Mouse (Mus musculus): ENCODE results near the gene Tsg101. TPM values are rescaled to one million over a fixed set of nuclear protein-coding genes. Genes with fewer than 3 reads are reported as not detected.

The Tsg101 gene
- polyA plus RNA-seq, 1 experiment = 70.8 TPM

GRCm38 (mm10) chr7:46840787-46841525, 78.8 kb downstream of the Tsg101 start, which contains the start of gene Ldha:
TSS of gene Ldha (plus strand) at chr7:46841475.
- TF ChIP-seq MAX (IDR thresholded peaks at IDR 0.05) (no peak), USF1 (IDR thresholded peaks at IDR 0.05; ENCODE audit: low read depth) (no peak), MYOD1 (IDR thresholded peaks at IDR 0.05; ENCODE audit: control insufficient read depth, insufficient read length, low read depth) (no peak), CTCF (IDR thresholded peaks at IDR 0.05; ENCODE audit: control insufficient read depth, insufficient read depth, insufficient read length) (no peak), CEBPB (IDR thresholded peaks at IDR 0.05; ENCODE audit: low read depth) (no peak), FOSL1 (IDR thresholded peaks at IDR 0.05; ENCODE audit: insufficient read depth, low read length, poor library complexity, severe bottlenecking) (no peak), MYOG (IDR thresholded peaks at IDR 0.05; ENCODE audit: control insufficient read depth, extremely low read depth, insufficient read length) (no peak)
- Histone ChIP-seq H3K79me2 (ENCODE audit: control insufficient read depth, insufficient read depth) (peaks cover 9% of the 10 kb centered on the region), H3K4me3 (ENCODE audit: insufficient read depth, poor library complexity, severe bottlenecking) (no peak within 1 kb of the TSS), H3K27me3 (ENCODE audit: control insufficient read depth, insufficient read depth, insufficient read length) (no peaks in the 10 kb centered on the region), H3K79me3 (ENCODE audit: low read depth) (peaks cover 2% of the 10 kb centered on the region), H3ac (ENCODE audit: control insufficient read depth, insufficient read length, low read depth) (no peak within 1 kb of the TSS), H3K36me3 (ENCODE audit: control insufficient read depth, insufficient read depth) (no peaks in the 10 kb centered on the region)

- H3K36me3 ChIP-seq (ENCODE audit: control insufficient read depth, insufficient read depth) = no peaks in the 10 kb centered on the region
- H3K27me3 ChIP-seq (ENCODE audit: control insufficient read depth, insufficient read depth, insufficient read length) = no peaks in the 10 kb centered on the region
- peaks cover 3% of the 10 kb centered on the region for H3K79me2 ChIP-seq (ENCODE audit: control insufficient read depth, insufficient read depth)
- H3ac ChIP-seq (ENCODE audit: control insufficient read depth, insufficient read length, low read depth) = no peak overlapping the region
- no peak for TF ChIP-seq CEBPB (IDR thresholded peaks at IDR 0.05; ENCODE audit: low read depth)
- no peak overlapping the region for H3K4me3 ChIP-seq (ENCODE audit: insufficient read depth, poor library complexity, severe bottlenecking)
- no peaks in the 10 kb centered on the region for H3K79me3 ChIP-seq (ENCODE audit: low read depth)
Measured at GRCm38 (mm10) chr7:46840326-46840725, 79.4 kb downstream of the Tsg101 start.

- H3K79me3 ChIP-seq (ENCODE audit: low read depth) = no peaks in the 10 kb centered on the region
- H3K27me3 ChIP-seq (ENCODE audit: control insufficient read depth, insufficient read depth, insufficient read length) = no peaks in the 10 kb centered on the region
- no peaks in the 10 kb centered on the region for H3K36me3 ChIP-seq (ENCODE audit: control insufficient read depth, insufficient read depth)
- TF ChIP-seq CEBPB (IDR thresholded peaks at IDR 0.05; ENCODE audit: low read depth) = no peak
- TF ChIP-seq FOSL1 (IDR thresholded peaks at IDR 0.05; ENCODE audit: insufficient read depth, low read length, poor library complexity, severe bottlenecking) = no peak
- no peak for TF ChIP-seq CTCF (IDR thresholded peaks at IDR 0.05; ENCODE audit: control insufficient read depth, insufficient read depth, insufficient read length)
- TF ChIP-seq MAX (IDR thresholded peaks at IDR 0.05) = no peak
- no peak for TF ChIP-seq MYOD1 (IDR thresholded peaks at IDR 0.05; ENCODE audit: control insufficient read depth, insufficient read length, low read depth)
- TF ChIP-seq MYOG (IDR thresholded peaks at IDR 0.05; ENCODE audit: control insufficient read depth, extremely low read depth, insufficient read length) = no peak
- H3K79me2 ChIP-seq (ENCODE audit: control insufficient read depth, insufficient read depth) = no peaks in the 10 kb centered on the region
- no peak overlapping the region for H3ac ChIP-seq (ENCODE audit: control insufficient read depth, insufficient read length, low read depth)
- H3K4me3 ChIP-seq (ENCODE audit: insufficient read depth, poor library complexity, severe bottlenecking) = no peak overlapping the region
Measured at GRCm38 (mm10) chr7:46839861-46840260, 79.9 kb downstream of the Tsg101 start.

- Histone ChIP-seq H3K4me3 (ENCODE audit: insufficient read depth, poor library complexity, severe bottlenecking) (no peak overlapping the region), H3K79me2 (ENCODE audit: control insufficient read depth, insufficient read depth) (no peaks in the 10 kb centered on the region), H3K27me3 (ENCODE audit: control insufficient read depth, insufficient read depth, insufficient read length) (no peaks in the 10 kb centered on the region), H3K79me3 (ENCODE audit: low read depth) (no peaks in the 10 kb centered on the region), H3K36me3 (ENCODE audit: control insufficient read depth, insufficient read depth) (no peaks in the 10 kb centered on the region), H3ac (ENCODE audit: control insufficient read depth, insufficient read length, low read depth) (no peak overlapping the region)
- TF ChIP-seq MYOG (IDR thresholded peaks at IDR 0.05; ENCODE audit: control insufficient read depth, extremely low read depth, insufficient read length) = no peak
- TF ChIP-seq FOSL1 (IDR thresholded peaks at IDR 0.05; ENCODE audit: insufficient read depth, low read length, poor library complexity, severe bottlenecking) = no peak
- no peak for TF ChIP-seq MYOD1 (IDR thresholded peaks at IDR 0.05; ENCODE audit: control insufficient read depth, insufficient read length, low read depth)
Measured at GRCm38 (mm10) chr7:46839446-46839845, 80.3 kb downstream of the Tsg101 start.

Other genes with a start within 250 kb of the Tsg101 start
- gene Tph1, start 247.4 kb downstream of the Tsg101 start, polyA plus RNA-seq (2012; fragmentation: generic; extraction: Trizol) = 0.18 TPM
- gene Saal1, start 209.3 kb downstream of the Tsg101 start, polyA plus RNA-seq (2012; fragmentation: generic; extraction: Trizol) = 17.7 TPM
- 0.34 TPM for gene Saa3, start 204.3 kb downstream of the Tsg101 start, polyA plus RNA-seq (2012; fragmentation: generic; extraction: Trizol)
- gene Saa4, start 187.4 kb downstream of the Tsg101 start, polyA plus RNA-seq (2012; fragmentation: generic; extraction: Trizol) = not detected
- gene Saa1, start 177.0 kb downstream of the Tsg101 start, polyA plus RNA-seq (2012; fragmentation: generic; extraction: Trizol) = not detected
- gene Saa2, start 168.2 kb downstream of the Tsg101 start, polyA plus RNA-seq (2012; fragmentation: generic; extraction: Trizol) = 0.04 TPM
- gene Hps5, start 123.9 kb downstream of the Tsg101 start, polyA plus RNA-seq (2012; fragmentation: generic; extraction: Trizol) = 8.3 TPM
- gene Gtf2h1, start 123.9 kb downstream of the Tsg101 start, polyA plus RNA-seq (2012; fragmentation: generic; extraction: Trizol) = 19.9 TPM
- gene Ldha, start 78.5 kb downstream of the Tsg101 start, polyA plus RNA-seq (2012; fragmentation: generic; extraction: Trizol) = 2,062 TPM
- not detected for gene Ldhc, start 58.8 kb downstream of the Tsg101 start, polyA plus RNA-seq (2012; fragmentation: generic; extraction: Trizol)
- 5.0 TPM for gene Uevld, start 38.6 kb upstream of the Tsg101 start, polyA plus RNA-seq (2012; fragmentation: generic; extraction: Trizol)
- not detected for gene Gm9999, start 63.6 kb upstream of the Tsg101 start, polyA plus RNA-seq (2012; fragmentation: generic; extraction: Trizol)
- gene Spty2d1, start 88.4 kb upstream of the Tsg101 start, polyA plus RNA-seq (2012; fragmentation: generic; extraction: Trizol) = 5.3 TPM
- 6.8 TPM for gene Tmem86a, start 130.6 kb upstream of the Tsg101 start, polyA plus RNA-seq (2012; fragmentation: generic; extraction: Trizol)
- gene Ptpn5, start 213.7 kb upstream of the Tsg101 start, polyA plus RNA-seq (2012; fragmentation: generic; extraction: Trizol) = 0.16 TPM